Mouse (Mus musculus): ENCODE data around the gene Epc2.
A peak's percentile ranks its signal among the peaks of the same experiment; 100 is the strongest.

Gene Epc2

DNA sequence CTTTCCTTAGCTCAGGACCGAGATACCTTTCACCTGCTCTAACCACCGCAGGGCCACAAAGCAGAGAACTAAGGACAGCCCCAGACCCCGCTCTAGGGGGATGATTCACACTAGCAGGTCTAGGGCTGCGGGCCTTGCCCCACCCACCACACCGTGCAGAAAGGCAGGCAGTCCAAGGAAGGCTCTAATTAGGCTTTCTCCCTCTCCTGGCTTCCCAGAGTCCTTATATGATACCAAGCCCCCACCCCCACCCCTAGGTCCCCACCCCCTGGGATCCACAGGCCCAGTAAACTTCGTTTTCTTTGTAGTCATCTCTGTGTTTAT, 119.5 kb downstream of the Epc2 start:
- DNase-seq (ENCODE audit: low spot score in 2 of 2) = no peak

- DNase-seq (ENCODE audit: low spot score in 2 of 2) = no peak
These were observed 120.1 kb downstream of the Epc2 start for GRCm38 (mm10) chr2:49571159-49571920.

GRCm38 (mm10) chr2:49572111-49572642, 120.9 kb downstream of the Epc2 start:
- no peak for DNase-seq (ENCODE audit: low spot score in 2 of 2)

- no peak for DNase-seq (ENCODE audit: low spot score in 2 of 2)
These were observed 121.4 kb downstream of the Epc2 start for GRCm38 (mm10) chr2:49572684-49573083.

- DNase-seq (ENCODE audit: low spot score in 2 of 2) = no peak
These were observed 122.0 kb downstream of the Epc2 start for GRCm38 (mm10) chr2:49573282-49573681.

DNA sequence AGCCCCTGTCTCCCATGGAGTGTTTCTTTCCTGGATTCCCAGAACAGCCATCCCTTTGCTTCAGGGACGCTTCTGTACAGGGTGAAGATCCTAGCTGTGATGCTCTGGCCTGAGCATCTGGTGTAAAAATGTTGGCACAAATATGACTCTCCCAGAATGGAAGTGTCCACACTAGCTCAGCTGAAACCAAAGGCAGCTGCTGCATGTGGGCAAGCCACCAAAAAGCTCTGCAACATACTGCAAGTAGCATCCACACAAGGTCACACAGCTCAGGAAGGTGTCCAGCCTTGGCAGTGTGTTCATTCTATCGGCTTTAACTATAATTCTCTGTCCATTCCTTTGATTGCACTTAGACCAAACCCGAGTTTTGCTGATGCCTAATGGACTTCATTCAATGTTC, 129.3 kb downstream of the Epc2 start:
- no peak for DNase-seq (ENCODE audit: low spot score in 2 of 2)

DNA sequence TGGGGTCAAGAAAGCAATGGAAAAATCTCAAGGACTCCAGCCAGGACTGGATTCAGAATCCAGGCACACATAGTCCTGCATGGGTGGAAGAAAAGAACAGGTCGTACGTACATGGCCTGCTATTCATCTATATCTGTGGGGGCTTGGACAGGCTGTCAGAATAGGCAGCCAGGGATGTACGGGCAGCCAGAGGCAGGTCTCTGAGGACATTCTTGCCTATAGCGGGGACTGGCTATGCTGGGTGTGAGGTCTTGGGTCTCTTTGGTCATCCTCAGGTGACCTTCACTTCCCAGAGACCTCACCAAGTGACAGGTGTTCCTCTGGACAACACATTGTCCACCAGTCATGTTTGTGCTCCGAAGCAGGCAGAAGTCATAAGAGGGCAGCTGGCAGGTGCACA, 131.3 kb downstream of the Epc2 start:
- no peak for DNase-seq (ENCODE audit: low spot score in 2 of 2)

GRCm38 (mm10) chr2:49583311-49583710, 132.0 kb downstream of the Epc2 start:
- DNase-seq (ENCODE audit: low spot score in 2 of 2) = no peak

- DNase-seq (ENCODE audit: low spot score in 2 of 2) = no peak
These were observed 139.2 kb downstream of the Epc2 start for GRCm38 (mm10) chr2:49590450-49590849.

GRCm38 (mm10) chr2:49592926-49593325, 141.6 kb downstream of the Epc2 start:
- no peak for DNase-seq (ENCODE audit: low spot score in 2 of 2)

DNA sequence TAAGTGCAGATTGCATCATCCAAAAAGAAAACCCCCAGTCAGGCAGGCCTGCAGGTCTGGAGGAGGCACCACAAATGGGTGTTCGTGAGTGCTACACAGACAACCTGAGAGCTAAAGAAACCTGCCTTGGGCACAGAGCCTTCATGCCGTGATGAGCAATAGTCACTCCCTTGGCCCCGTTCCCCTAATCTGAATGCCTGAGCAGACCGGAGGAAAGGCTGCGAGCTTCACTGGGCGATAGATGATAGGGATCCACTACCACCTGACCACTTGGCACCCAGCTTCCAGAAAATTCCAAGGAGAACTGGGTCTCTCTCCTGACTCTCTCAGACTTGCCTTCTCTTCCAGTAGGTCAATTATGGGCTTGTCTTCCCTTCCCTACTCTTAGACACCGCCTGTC, 143.6 kb downstream of the Epc2 start:
- DNase-seq (ENCODE audit: low spot score in 2 of 2) = peak in 1 of 2 experiments; percentile 15

- no peak for DNase-seq (ENCODE audit: low spot score in 2 of 2)
These were observed 145.0 kb downstream of the Epc2 start for GRCm38 (mm10) chr2:49596318-49596717.

DNA sequence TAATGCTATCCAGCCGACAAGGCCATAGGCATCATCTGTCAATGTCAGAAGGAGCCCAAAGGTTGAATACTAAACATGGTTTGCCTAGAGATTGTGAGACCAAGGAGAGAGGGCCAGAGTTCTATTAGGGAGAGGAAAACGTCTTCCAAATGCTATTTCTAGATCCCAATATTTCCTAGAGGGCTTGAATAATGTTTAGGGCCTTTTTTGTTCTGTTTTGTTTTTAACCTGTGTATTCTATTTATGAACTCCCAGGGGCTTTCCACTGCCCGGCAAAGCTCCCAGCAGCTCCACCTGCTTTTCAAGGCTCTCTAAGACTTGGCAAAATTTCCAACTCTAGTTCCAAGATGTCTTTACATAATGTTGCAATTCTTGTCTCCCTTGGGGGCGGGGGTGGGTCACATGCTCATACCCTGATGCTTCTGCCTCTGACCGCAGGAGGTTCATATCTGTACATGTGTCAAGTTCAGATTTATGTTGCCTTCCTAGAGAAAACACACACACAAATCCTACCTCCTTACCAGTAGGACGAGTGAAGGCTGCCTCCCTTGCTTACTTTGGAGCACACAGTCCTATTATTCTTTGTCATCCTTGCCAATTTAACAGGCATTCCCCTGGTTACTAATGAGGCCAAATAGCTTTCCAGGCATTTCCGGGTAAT, 148.9 kb downstream of the Epc2 start:
- no peak for DNase-seq (ENCODE audit: low spot score in 2 of 2)
